Mouse (Mus musculus): ENCODE data around the gene Ulk4.

The Ulk4 gene

DNA sequence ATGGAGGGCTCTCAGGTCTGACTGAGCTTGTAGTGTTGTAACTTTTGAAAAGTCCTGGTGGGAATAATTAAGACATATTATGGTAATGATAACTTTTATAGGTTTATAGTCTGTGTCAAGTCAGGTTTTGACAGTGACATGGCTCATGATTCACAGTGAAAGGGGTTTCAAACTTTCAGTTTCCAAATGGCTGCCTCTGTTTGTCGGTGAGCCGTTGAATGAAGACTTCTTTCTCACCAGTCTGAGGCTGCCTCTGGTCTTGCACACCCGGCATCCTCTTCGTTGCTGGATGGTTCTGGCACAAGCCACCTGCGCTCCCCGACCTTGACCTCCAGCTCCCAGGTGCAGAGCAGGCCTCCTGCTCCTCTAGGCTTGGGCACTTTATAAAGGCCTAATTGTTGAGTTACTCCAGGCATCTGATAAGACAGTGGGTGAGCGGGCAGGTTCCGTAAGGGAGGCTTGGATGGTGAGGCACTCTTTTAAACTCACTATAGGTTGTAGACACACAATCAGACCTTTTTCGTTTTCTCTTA, 22.3 kb upstream of the Ulk4 start:
- no peak for DNase-seq

DNA sequence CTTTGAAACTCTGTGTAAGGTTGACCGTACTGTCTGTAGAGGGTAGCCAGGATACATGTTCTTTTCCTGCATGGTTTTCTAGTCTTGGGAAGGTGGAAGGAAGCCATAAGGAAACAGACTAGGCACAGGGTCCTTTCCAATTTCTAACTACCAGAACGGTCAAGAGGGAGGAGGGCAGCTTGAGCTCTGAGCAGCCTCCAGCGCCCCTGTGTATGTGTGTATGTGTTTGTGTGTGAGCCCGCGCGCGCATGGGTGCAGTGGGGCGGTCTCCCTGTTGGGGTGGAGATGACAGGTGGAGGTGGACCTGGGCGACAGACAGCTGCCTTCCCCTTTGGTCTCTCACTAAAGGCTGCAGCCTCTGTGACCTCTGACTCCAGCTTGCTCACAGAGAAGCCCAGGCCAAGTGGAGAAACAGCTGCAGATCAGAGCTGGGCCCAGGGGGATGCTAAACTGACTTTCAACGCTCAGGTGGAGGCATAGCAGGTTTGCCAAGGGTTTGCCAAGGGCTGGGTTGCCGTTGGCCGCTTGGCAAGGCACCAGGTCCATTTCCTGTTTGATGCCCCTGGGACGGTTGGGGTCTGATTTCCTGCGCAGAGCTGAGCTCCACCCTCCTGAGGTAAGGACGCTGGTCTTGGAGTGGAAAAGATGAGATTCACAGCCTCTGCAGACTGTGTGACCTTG, 21.6 kb upstream of the Ulk4 start:
- no peak for DNase-seq

DNA sequence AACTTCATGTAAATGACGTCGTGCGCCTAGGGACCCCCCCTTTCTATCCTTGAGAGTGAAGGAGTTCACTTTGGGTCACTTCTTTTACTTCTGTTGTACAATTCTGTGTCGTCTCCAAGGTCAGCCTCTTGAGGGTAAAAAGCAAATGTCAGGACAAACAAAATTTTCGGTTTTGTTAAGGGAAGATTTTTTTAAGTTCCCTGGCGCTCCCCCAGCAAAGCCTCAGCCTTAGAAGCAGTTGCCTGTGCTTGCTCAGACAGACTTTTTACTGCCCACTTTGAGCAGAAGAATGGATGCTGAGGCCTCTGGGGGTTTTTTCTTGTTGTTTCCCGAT, 21.0 kb upstream of the Ulk4 start:
- DNase-seq = no peak

DNA sequence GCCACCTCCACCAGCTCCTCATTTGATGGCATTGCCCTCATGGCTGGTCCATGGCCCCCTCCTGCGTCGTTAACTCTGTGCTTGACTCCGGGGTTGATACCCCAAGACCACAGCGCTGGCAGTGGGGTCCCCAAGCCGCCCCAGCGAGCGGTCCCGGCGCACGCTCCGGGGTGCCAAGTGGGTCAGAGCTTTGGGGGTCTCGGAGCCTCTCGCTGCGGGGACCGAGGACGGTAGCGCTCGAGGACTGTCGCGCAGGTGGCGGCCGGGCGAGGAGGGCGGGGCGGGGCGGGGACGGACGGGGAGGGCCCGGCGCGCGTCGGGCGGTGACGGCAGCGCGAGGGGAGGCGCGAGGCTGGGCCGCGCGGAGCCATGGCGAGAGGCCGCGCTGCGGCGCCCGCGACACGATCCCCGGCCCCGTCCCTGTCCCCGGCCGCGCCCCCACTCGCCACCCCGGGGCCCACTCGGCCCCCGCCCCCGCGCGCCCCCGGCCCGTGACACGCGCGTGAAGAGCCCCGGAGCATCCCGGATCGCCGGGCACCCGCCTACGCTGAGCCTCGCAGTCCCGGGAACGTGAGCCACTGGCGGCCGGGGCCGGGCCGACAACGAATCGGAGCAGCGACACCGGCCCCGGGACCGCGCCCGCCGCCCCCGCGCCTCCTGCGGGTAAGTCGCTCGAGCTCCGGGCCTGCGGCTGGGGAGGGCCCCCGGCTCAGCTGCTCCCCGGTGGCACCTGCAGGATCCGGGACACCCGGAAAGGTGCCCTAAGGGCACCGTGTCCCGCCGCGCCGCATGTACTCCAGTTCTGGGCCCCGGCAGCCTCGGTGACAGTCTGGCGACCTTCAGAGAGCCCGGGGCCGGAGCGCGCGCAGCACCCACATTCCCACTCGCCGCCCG, 20.4 kb upstream of the Ulk4 start, which contains the start of gene Trak1:
Trak1 (plus strand) TSS at position 332 of the 894 bp plus-strand sequence.
- no peak for DNase-seq

DNA sequence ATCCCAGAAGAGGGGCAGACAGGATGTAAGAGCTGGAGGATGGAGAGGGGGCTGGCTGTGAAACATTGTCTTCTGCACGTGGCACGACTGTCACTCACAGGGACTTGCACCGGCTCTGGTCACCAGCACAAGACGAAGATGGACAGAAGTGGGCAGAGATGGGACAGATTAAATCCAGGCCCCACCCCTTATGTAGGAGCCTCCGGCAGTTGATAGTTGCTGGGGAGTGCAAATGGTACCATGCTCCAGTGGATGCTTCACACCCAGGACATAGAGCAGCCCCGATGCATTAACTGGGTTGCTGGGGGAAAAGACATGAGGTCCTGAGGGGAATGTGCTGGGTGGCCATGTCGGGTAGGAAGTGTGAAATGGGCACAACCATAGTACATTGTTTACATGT, 18.2 kb upstream of the Ulk4 start:
- no peak for DNase-seq

DNA sequence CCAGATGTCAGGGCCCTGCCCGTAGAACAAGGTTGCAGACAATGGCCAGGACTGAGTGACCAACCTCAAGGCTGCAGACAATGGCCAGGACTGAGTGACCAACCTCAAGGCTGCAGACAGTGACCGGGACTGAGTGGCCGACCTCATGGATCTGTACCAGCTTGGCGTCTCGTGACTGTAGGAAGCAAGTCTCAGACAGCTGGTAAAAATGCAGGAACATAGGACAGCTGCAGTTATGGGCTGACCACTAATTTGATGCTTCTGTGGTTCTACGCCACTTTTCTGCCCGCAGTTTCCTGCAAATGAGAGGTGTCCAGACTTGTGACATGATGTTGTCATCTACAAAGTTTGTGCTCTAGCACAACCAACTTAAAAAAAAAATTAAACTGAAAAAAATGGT, 16.2 kb upstream of the Ulk4 start:
- DNase-seq = no peak

DNA sequence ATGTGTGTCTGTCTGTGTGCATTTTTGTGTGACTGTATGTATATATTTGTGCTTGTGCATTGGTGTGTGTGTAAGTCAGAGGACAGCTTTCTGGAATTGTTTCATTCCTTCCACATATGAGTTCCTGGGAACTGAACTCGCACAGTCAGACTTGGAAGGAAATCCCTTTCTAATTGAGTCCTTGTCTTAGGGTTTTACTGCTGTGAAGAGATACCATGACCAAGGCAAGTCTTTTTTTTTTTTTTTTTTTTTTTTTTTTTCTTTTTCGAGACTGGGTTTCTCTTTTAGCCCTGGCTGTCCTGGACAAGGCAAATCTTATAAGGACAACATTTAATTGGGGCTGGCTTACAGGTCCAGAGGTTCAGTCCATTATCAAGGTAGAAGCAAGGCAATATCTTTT, 14.3 kb upstream of the Ulk4 start:
- DNase-seq = no peak

DNA sequence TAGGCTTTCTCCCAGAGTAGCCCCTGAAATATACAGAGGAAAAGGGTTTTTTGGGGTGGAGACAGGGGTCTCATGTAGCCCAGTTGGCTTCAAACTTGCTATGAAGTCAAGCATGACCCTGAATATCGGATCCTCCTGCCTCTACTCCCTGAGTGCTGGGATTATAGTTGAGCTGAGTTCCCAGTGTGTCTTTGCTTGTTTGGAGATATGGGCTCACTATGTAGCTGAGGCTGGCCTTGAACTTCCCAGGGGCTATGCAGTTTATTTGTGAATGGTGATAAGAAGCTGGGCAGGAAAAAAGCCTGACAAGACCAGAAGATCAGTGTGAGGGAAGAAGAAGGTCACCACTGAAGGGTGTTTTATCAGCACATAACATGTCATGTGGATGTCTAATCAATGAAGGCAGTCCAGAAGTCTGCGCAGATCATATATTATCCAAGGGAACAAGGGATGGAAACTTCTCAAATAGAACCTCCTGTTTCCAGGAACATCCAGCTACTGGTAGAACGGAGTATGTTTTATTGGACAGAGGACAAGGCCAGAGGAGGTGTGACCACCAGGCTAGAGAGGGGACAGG, 9.4 kb upstream of the Ulk4 start:
- DNase-seq = no peak

DNA sequence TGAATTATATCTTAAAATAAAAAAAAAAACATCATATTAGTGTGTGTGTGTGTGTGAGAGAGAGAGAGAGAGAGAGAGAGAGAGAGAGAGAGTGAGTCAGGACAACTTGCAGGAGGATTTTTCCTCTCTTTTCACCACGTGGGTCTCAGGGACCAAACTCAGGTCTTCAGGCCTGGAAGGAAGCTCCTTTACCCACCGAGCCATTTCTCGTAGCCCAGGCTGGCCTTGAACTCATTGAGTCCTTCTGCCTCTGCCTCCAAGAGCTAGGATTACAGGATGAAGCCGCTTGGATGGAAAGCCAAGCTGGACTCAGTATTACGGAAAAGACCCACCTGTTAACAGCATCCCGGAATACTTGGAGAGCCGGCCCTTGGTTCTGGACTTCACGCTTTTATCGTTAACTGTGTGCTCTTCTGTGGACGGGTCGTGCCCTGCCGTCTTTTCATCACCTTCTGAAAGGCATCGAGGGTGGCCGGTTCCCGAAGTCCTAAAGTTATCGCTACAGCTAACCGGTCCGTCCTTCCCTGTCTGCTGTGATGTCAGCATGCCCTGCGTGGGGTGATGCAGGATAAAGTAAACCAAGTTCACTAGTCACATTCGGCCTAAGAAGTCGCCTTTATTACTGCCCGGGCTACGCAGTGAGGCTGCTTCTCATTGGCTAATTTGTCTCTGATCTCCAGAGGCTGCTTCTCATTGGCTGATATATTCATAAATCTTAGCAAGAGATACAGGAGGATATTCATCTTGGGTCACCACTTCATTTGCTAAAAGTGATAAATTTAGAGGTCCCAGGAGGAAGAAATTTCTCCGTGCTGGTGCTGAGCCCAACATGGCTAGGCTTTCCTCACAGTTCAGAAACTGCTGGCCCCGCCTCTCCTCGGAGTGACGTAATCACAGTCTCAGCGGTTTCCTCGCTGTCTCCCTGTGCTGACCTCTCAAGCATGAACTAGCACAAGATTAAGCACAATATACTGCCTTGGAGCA, 8.6 kb upstream of the Ulk4 start:
- DNase-seq = peak; percentile 61

DNA sequence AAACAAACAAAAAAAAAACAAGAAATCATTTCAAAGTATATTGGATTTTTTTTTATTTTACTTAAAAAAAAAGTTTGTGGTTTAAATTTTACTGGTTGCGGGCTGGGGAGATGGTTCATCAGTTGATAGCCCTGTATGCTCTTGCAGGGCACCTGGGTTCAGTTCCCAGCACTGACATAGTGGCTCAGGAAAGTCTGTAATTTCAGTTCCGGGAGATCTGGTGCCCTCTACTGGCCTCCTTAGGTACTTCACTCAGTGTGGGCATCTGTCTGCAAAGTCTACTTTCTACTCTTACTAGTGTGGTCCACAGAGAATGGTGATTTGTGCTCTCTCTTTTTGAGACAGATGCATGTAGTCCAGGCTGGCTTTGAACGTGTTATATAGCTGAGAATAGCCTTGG, 7.4 kb upstream of the Ulk4 start:
- no peak for DNase-seq

DNA sequence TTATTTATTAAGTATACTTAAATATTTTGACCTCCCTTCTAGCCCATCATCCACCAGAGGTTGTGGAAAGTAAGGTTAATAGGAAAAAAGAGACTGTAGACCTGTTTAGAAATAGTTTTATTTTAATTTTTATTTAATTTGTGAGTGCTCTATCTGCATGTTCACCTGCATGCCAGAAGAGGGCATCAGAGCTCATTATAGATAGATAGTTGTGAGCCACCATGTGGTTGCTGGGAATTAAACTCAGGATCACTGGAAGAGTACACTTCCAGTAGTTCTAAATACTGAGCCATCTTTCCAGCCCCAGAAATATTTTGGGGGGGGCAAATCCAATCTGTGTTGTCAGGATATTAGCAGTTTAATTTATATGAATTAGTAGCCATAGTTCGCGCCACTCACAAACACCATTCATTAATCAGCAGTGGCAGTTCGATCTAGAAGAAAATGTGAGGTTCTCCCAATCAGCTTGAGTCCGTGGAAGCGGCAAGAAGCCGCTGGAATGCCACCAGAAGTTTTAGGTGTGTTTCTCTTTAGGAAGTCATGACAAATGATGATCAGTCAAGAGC, 6.7 kb upstream of the Ulk4 start:
- peak; percentile 58 for DNase-seq

DNA sequence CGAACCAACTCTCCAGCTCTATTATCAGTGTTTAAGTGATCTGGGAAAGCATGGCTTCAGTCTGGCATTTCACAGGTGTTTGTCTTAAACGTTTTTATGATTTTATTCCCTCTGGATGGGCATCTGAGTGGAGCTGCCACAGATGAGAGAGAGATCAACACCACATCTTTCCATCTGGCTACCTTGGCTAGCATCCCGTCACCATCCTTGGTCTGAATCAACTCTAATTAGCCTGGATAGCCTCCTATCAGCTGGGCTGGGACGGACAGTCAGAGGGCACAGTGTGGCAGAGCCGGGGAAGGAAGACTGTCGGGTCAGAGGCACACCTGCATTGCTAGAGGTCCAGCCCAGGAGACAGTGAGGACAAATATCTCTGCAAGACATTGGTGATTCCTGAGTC, 4.9 kb upstream of the Ulk4 start:
- DNase-seq = no peak

DNA sequence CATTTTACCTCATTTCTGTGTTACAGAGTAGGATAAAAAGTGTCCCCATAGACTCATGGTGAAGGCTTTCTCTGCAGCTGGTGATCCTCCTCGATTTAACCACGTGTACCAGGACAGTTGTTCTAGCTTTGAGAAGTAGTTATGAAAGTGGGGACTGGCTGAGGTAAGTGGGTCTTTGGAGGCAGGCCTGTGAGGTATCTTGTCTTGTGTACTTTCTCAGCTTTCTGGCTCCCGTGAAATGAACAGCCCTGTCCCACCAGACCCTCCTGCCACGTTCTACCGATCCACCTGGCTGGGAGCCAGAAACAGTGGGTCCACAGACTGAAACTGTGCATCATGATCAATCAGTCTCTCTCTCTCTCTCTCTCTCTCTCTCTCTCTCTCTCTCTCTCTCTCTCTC, 2.2 kb upstream of the Ulk4 start:
- no peak for DNase-seq

DNA sequence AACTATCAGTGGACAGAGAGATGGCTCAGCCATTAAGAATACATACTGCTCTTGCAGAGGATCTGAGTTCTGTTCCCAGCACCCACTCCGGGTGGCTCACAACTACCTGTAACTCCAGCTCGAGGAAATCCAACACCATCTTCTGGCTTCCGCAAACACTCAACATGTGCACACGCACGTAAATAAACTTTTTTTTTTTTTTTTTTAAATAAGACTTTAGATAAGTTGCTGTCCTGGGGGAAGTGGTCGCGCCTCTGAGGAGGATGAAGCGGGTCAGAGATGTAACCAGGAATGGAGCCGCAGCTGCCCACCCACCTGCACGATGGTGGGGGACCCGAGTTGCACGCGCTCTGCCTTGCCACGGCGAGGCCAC, 266 bp downstream of the Ulk4 start:
- DNase-seq = peak; percentile 54

DNA sequence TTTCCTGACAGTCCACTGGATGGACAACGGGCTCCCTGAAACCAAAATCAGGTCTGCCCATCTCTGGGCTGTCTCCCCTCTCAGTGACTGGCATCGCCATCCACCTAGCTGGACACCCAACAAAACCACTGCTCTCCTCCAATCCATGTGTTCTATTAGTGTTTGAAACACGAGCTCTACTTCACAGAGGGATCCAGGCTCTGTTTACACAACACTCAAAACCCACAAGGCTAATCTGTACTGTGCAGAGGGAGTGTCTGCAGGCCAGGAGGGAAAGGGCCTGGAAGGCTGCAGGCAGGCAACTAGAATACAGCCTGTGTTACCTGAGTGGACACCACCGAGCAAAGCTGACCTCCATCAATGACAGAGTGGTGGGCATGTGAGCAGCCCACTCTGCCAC, 5.4 kb downstream of the Ulk4 start:
- no peak for DNase-seq

DNA sequence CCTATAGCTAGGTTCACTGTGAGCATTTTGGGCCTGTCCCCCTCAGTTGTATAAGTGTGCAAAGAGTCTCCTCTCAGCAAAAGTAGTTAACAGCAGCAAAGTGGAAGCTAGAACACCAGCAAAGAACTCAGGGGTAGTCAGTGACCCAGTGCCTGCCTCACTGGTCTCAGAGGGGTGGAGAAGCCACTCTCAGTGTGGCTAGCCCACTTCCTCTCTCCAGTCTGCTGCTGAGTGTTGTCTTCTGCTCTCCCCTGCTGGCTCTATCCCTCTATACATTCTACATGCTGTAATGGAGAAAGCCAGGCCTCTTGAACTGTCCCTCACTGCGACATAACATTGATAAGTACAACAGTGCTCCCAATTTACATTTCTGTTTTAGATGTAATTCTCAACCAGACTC, 5.8 kb downstream of the Ulk4 start:
- DNase-seq = no peak

DNA sequence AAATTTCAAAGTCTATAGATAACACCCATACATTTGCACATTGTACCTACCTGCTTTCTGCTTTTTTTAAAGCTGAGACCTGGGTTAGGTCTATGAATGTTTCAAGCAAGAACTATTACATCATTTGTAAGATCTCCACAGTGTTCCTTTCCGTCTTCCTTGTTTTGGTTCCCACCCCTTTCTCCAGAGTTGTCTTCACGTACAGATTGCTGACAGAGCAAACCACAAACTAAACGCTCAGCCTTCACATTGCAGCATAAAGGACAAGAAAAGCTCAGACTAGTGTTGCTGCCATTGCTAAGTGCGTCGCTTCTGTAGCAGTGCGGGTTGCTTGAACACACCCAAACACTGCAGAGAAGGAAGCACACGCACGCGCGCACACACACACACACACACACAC, 11.7 kb downstream of the Ulk4 start:
- DNase-seq = no peak

DNA sequence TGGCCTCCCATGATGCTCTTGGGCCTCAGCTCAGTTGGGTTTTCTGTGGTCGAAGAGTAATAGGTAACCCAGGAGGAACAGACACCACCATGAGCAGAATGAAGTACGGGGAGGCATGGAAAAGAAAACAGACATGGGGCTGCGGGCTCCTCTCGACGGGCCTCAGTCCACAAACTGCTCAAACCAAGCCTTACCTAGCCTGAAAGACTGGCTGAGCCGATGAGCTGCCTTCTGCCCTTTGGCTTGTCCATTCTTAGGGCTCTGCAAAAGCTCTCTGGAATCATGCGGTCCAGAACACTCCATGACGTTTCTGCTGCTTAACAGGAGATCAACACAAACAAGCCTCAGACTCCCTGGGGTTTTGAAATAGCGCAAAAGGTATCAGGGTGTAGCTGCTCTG, 19.9 kb downstream of the Ulk4 start:
- no peak for DNase-seq

DNA sequence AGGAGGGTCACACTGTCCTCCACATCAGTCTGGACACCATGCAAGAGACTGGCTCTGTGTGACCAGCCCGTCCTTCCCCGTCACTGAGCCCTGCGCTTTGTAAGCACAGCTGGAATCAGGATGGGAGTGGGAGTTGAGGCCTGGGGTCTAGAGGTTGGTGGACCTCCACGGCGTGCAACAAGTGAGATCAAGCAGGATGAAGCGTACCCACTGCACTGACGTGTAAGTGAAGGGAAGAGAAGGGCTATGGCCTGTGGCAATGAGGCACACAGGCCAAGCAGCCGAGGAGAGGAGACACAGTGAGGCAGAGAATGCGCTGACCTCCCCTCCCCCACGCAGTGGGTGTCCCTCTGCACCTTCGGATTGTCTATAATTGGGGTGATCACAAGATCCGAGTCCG, 22.2 kb downstream of the Ulk4 start:
- DNase-seq = no peak

DNA sequence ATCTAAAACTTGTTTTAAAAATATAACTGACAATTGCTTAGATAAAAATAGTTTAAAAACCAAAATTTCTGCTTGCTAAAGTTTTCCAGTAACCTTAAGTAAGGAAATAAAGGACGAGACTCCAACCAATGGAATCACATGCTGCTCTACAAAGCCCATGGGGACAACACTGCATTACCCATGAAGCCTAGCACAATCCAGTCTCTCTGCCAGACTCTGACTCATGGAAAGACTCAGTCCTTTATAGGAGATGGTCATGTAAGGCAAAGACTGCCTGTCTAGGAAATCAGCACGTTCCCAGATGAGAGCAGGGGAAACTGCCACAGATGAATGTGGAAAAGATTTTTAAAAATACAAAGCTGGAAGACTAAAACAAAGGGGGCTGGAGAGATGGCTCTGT, 23.0 kb downstream of the Ulk4 start:
- no peak for DNase-seq

DNA sequence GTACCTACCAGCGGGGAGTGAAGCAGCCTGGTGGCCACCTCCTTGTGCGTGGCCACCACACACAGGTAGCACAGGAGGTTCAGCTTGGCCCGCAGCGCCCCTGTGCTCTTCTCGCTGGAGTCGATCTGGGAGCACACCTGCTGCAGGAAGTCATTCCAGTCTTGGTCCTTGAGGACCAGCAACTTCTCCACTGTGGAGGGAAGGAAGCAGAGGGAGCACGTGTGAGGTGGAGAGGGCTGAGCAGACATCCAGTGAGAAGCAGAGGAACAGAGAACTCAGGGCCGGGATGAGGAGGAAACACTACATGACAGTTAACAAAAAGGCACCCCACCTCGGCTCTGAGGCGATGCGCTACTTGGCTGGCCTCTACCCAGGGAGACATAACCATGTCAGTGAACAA, 26.1 kb downstream of the Ulk4 start:
- no peak for DNase-seq

DNA sequence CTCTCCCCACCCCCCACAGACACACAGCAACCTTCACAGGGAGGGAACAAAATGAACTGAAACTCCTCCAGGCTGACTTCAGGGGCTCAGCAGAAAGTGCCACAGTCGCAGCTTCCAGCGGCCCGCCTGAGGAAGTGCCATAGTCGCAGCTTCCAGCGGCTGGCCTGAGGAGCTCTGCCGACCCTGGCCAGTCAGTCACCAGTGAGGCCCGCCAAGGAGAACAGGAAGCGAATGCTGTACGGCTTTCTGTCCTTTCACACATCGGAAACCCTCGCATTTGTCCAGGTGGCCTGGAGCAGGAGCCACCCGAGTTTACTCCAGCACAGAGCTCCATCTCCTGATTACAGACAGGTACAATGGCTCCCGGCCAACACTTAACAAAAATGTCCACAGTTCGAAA, 27.2 kb downstream of the Ulk4 start:
- no peak for DNase-seq

Measured in cerebellum, adult 9-10 months (tissue).